Mouse (Mus musculus): ENCODE results near the gene Ppp1r9b. TPM values are rescaled to one million over a fixed set of nuclear protein-coding genes. Genes with fewer than 3 reads are reported as not detected.

Ppp1r9b gene
- total RNA-seq, 2 experiments from 2014 or later: 705 to 706 TPM

GRCm38 (mm10) chr11:94974951-94975350, 15.9 kb upstream of the Ppp1r9b start:
- DNase-seq (ENCODE audit: low spot score in 2 of 2): no peak

DNA sequence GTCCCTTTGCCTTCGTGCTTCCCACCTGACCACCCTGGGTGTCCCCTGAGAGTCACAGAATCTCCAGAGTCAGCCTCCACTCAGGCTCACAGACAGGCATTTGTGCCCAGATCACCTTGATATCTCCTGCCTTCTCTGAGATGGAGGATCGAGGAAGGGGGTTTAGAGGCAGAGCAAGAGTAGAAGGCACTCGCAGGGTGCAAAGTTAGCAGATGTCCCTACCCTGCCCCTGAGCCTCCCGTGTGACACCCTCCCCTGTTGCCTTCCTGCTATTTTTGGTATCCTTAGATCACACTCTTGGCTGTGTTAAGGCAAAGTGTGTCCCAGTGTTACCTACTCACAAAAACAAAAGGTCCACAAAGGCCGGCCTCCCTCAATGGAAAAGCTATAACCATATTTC, 14.6 kb upstream of the Ppp1r9b start, which contains the start of gene Sgca:
Gene Sgca, minus strand, starts transcription at position 129 of the 400 bp plus-strand sequence.
- no peak for DNase-seq (ENCODE audit: low spot score in 2 of 2)

GRCm38 (mm10) chr11:94978178-94978915, 12.5 kb upstream of the Ppp1r9b start:
- DNase-seq (ENCODE audit: low spot score in 2 of 2): no peak

- peak; percentile 98 to 99 for DNase-seq (ENCODE audit: low spot score in 2 of 2)
Observed at GRCm38 (mm10) chr11:94978947-94979346, 11.9 kb upstream of the Ppp1r9b start.

DNA sequence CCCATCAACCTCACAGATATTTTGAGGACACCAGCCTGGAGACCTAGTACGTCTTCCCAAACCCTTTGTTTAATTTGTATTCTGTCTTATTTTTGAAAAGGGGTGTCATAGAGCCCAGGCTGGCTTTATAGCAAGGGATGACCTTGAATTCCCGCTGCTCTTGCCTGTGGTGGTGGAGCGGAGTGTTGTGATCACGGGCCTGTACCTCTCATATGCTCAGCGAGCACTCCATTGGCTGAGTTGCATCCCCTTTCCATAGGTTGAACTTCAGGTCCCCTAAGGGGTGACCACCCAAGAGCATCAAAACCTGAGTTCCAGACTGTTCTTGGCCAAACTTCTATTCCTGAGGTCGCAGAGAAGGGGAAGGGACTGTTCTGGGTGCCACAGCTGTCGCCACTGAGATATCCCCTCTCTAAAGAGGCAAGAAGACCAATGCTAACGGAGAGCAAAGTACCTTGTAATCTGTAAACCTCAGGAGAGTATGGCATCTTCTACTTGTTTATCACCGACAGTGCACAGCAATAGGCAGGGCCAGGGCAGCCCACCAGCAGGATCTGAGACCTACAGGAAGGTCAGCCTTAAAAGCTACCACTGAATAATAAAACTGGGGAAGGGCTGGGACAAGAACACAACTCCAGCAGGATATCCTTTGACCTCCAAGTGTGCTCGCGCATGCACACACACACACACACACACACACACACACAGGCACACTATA, 11.2 kb upstream of the Ppp1r9b start:
- peak in 1 of 2 experiments; percentile 7 for DNase-seq (ENCODE audit: low spot score in 2 of 2)

DNA sequence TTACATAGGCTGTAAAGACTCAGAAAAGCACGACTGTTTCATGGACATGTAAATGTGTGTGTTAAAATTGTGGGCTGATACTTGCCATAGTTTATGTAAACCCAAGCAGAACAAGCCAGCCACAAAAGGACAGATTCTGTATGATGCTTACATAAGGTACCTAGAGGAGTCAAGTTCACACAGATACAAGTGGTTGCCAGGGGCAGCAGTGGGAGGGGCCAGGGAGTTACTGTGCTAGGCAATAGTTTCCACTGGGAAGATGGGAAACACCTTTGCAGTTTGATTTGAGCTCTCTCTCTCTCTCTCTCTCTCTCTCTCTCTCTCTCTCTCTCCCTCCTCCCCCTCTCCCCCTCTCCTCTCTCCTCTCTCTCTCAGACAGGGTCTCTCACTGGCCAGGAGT, 5.7 kb upstream of the Ppp1r9b start:
- DNase-seq (ENCODE audit: low spot score in 2 of 2): no peak

DNA sequence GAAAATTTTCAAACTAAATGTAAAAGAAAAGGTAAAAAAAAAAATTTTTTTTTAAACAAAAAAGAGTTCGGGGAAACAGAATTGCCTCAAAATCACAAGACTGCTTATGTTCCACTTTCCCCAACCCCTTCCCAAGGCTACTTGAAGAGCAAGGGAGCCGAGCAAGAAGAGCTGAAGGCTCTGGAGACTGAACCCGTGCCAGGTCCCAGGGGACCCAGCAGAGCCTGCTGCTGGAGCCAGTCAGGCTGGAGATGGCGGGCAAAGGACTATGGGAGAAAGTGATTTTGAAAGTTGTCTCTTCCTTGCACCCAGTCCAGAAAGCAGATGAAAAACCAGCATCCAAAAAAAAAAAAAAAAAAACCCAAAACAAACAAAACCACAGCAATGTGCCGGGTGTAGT, 5.0 kb upstream of the Ppp1r9b start:
- DNase-seq (ENCODE audit: low spot score in 2 of 2): no peak

DNA sequence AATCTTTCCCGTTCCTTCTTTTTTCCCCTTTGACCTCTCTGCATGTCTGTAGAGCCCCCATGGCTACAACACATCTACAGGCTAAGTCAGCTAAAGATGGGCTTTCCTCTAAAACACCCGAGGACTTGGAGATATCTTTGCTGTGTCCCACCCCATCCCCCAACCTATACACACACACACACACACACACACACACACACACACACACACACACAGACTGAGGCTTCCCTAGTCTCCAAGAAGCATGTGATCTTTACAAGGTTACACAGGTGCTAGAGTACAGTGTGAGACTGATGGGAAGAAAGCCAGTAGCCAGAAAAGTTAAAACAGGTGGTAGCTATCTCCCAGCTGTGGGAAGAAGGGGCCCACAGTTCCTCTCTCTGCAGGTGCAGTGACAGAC, 4.4 kb upstream of the Ppp1r9b start:
- DNase-seq (ENCODE audit: low spot score in 2 of 2): no peak

DNA sequence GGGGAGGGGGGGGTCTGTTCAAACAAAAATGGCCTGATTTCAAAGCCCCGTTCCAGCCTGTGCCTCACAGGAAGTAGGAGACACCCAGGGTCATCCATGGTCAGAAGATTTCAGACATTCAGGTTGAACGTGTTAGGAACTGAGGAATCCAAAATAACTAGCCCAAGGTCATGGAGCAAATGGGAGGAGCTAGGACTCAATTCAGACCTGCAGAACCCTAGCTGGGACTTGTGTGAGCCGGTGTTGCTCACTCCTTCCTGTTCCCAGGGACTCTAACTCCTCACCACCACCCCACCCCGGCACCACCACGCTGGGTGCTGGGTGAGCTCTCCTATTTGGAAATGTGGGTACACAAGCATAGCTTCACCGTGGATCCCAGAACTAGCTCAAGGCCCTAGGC, 3.5 kb upstream of the Ppp1r9b start:
- DNase-seq (ENCODE audit: low spot score in 2 of 2): no peak

DNA sequence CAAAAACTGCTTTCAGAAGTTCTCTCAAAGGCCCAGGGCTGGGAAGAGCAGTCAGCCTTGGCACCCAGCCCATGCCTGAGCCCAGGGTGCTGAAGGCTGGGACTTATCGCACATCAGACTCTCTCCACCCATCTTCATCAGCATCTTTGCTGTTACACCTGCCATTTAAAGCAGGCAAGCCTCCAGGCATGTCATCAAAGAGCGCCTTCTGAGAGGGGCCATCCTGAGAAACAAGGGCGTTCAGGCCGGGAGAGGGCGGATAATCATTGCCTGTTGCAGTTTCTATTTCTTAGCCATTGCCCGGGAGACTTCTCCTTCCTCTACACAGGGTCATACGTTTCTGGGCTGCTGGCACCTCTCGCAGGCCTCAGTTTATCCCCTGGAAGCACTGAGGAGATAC, 3.0 kb upstream of the Ppp1r9b start:
- no peak for DNase-seq (ENCODE audit: low spot score in 2 of 2)

DNA sequence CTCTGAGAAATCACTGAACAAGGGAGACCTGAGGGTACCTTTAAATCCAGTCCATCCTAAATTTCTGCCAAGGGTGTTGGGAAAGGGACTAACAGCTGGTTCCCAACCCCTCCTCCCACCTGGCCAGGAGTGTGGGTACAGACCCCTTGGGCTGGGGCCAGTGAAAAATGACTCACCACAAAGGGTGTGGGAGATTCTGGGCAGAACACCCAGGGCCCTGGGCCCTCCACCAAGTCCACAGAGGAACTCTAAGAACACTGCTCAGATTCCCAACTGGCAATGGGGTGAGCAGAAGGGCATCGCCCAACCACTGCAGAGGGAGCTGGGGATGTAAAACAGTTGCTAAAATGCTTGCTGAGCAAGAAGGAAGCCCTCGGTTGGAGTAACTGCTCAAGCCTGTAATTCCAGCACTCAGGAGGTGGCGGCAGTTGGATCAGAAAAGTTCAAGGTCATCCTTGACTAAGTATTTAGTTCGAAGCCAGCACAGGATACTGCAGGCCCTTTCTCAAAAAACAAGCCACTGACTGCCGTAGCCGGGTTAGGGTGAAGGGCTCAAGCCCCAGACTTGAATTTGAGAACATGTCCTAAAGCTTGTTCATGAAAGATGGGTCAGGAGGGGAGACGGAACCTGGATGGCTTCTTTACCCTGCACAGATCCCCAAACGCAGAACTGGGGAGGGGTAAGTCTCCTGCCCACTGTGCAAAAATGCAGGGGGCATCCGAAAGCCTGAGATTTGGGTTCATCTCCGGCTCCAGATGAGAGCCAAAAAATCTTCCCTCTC, 1.9 kb upstream of the Ppp1r9b start:
- DNase-seq (ENCODE audit: low spot score in 2 of 2): peak in 1 of 2 experiments; percentile 78

DNA sequence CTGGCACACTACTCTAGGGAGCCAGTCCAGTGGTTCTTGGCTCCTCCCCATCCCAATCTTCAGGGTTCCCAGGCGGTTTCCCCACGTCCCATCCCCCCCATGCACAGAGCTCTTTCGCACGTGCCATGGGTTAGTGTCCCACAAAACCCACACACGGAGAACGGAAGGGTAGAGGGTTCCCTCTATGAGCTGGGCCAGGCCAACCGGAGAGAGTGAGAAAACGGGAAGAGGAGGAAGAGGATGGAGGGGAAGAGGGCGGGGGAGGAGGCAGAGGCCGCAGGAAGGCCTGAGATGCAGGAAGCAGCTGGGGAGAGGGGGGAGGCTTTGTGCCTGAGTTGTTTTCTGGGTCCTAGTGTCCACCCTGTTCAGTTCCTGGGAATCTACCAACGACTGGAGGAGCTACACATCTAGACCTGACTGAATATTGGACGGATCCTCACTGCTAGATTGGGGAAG, 1.2 kb upstream of the Ppp1r9b start:
- DNase-seq (ENCODE audit: low spot score in 2 of 2): peak; percentile 73 to 86

- DNase-seq (ENCODE audit: low spot score in 2 of 2): no peak
Observed at GRCm38 (mm10) chr11:94990102-94990748, 610 bp upstream of the Ppp1r9b start.

- DNase-seq (ENCODE audit: low spot score in 2 of 2): peak in 1 of 2 experiments; percentile 59
Observed at GRCm38 (mm10) chr11:94991641-94992479, 1.0 kb downstream of the Ppp1r9b start.

DNA sequence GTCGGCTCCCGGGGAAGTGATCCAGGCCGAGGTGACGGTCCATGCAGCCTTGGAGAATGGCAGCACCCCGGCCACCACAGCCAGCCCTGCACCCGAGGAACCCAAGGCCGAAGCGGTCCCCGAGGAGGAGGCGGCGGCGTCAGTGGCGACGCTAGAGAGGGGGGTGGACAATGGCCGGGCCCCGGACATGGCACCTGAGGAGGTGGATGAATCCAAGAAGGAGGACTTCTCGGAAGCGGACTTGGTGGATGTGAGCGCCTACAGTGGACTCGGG, 1.6 kb downstream of the Ppp1r9b start:
- no peak for DNase-seq (ENCODE audit: low spot score in 2 of 2)

GRCm38 (mm10) chr11:94992754-94993606, 2.1 kb downstream of the Ppp1r9b start:
- DNase-seq (ENCODE audit: low spot score in 2 of 2): no peak

DNA sequence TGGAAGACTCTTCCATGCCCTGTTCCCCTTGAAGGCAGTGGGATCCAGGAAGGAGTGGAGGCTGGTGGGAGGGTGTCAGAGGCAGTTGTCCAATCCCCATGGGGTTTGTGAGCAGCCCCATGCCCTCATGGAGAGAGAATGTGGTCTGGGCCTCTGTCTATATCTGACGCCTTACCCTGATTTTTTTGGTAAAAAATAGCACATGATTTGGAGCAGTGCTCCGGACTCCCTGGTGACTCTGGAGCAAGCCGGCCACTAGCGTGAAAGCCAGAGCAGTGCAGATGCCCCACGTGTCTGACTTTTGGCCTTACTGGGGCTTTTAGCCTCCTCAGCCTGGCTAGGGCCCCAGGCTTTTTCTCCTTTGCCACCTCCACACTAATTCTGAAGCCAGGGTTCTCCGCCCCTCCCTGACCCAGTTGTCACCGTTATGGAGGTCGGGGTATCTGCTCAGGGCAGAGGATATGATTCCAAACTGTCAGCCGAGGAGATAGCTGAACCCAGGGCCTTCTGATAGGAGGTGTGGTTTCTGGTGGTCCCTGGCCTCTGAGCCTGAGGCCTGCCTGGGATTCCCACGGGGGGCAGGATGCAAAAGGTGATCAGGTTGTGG, 3.5 kb downstream of the Ppp1r9b start:
- no peak for DNase-seq (ENCODE audit: low spot score in 2 of 2)

GRCm38 (mm10) chr11:94994947-94995772, 4.3 kb downstream of the Ppp1r9b start:
- DNase-seq (ENCODE audit: low spot score in 2 of 2): no peak

All from layer of hippocampus, postnatal 14 days (tissue).